Mouse (Mus musculus) hindlimb bud, embryonic 11.5 days (tissue): ENCODE measurements around the gene Lmnb2.

Source experiments
- DNase-seq: peaks from one replicate; pipeline ENCODE4 v3.0.0-alpha.2; 2012; ENCODE audit warnings: low read depth, low spot score; ENCODE audit errors: extremely low spot score

Gene Lmnb2

DNA sequence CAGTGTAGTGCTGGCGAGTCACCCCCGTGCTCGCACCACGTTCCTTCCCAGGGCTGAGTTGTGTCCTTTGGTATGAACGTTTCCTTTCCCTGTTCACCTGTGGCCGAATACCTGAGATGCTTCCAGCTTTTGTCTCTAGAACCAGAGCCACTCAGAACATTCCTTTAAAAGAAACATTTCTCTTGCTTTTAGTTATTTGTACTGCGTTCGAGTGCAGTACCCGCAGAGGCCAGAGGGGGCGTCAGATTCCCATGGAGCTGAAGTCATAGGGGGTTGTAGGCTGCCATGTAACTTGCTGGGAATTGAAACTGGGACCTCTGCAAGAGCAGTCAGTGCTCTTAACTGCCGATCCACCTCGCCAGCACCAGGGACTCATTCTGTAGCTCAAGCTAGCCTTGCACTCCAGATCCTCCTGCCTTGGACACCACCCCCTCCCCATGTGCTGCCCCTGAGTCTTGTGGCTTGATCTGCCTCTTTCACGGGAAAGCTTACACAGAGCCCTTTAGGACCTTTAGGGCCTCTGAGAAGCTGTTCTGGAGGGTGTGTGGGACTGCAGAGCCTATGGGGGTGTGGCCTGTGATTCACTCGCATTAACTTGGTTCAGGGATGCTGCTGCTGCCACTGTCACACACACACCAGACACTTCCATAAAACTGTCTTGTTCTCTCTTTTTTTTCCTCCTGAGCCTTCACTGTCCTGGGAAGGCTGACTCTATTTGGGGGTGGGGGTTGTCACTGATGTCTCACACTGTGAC is 28.8 kb upstream of the Lmnb2 start:
- DNase-seq = no peak

DNA sequence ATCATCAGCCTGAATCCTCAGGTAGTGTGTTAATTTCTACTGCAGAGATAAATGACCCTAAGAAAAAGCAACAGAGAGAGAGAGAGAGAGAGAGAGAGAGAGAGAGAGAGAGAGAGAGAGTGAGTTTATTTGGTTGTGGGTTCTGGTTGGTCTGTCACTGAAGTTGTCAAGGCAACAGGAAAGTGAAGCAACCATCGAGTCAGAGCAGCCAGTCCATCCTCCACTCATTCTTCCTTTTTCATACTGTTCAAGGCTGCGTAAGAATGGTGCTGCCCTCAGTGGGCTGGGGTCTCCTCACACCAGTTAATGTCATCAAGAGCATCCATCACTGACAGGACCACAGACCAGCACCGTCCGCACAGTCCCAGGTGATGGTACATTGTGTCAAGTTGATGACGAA is 26.2 kb upstream of the Lmnb2 start:
- DNase-seq = no peak

DNA sequence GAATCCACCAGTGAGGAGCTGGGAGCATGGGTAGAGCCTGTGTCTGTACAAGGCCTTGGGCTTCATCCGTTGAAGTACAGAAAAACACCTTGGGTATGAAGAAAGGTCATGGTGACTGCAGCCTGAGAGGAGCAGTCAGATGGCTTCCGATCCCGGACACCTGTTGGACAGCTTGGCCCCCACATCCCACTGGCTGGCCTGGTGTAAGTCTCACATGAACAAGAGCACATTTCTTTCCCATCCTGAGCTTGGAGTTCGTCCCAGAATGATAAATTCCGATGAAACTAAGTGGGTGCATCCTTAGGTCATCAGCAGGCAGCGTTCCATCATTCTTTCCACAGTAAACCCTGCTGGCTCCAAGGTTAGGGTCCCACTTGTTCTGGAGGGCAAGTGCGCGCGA is 25.7 kb upstream of the Lmnb2 start:
- DNase-seq = no peak

DNA sequence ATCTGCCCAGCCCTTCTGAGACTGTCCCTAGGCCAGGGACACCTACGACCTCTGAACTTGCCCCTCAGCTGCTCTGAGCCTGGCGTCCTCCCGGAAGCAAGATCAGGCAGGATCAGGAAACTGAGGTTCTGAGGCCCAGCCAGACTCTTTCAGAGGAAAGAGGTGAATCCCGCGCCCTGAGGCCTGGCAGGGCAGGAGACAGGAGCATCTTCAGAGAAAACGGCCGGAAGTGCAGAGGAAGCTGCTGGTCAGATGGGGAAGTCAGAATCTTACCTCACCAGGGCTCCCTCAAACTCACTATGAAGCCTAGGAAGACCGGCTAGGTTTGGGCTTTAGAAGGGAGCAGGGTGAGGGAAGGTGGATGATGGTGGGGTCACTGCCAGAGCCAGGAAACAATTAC is 24.9 kb upstream of the Lmnb2 start:
- DNase-seq = no peak

DNA sequence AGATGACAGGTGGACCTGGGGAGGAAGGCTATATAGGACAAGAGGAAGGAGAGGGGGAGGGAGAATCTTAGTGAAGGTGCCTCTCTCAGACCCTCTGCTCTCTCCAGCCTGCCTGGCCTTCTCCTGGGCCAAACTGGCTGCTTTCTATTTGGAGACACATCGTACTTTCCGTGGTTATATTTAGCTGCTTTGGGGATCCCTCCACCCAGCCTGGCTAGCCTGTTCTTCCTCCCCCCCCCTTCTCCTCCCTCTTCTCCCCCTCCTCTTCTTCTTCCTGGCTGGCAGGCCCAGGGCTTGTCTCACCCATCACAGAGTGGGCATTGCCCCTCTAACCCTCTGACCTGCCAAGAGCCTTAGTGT is 22.9 kb upstream of the Lmnb2 start:
- DNase-seq = no peak

DNA sequence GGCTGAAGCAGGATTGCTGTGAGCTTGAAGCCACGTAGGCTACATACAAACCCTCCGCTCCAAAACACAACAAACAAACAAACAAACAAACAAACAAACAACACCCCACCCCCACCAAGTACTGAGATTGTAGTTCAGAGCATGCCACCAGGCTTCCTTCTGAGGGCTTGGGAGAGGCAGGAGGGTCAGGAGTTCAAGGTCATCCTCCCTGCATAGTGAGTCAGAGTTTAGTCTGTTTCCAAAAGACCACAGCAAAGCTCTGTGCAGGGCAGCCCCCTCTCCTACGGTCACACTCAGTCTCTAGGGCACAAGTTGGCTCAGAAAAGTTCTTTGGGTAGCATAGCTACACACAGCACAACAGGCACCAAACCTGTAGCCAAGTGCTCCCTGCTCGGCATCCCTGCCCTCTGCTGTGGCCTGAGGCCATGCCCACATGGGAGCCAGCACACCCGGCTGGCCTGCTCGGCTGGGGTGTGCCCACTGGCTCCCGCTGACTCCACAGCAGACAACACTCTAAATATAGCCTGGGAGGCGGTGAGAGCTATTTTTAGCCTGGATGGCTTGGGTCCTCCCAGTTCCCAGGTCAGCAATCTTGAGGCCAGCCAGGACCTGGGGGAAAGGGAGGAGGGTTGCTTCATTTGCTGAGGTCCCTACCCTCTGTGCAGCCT is 22.4 kb upstream of the Lmnb2 start:
- DNase-seq = no peak

DNA sequence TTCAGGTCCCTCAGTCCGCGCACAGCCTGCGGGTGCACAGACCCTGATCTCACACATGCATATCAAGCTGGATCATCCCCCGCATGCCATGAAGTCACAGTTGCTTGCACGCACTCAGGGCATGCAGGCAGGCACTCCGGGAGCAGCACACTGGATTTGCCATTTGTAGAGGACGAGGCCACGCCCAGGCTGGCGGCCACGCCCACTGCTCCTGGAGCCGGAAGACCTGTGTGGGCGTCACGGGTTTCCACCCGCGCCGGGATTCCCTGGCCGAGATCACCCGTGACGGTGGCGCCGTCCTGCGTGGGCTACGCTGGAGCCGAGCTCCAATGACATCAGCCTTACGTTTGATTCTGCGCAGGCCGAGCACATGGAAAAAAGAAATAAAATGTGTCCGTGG is 21.6 kb upstream of the Lmnb2 start:
- DNase-seq = no peak

DNA sequence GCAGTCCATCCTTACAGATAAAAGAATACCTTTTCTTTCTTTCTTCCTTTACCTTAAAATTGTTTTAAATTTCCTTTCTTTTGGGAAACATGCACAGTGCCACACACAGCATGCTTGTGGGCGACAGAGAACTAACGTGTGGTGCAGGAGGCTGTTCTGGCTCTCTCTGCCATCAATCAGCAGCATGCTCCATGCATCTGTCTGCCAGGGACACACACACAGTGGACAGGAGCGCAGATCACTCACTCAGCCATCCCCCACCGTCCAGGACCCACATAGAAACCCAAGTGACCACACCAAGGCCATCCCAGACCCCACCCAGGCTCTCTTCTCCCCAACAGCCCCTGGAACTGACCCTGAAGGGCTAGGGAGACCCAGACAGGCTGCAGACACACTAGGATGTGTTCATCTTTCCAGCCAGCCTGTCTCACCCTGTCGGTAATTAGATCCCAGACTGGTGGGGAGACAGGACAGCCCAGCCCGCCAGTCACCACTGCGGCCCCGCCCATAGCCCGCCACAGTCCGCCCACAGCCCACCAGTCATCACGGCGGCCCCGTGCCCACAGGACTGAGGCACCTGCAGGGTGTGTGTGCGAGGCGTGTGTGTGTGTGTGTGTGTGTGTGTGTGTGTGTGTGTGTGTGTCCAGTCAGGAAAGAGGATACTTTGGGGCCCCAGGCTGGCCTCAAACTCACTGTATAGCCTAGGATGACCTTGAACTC is 20.9 kb upstream of the Lmnb2 start:
- DNase-seq = no peak

DNA sequence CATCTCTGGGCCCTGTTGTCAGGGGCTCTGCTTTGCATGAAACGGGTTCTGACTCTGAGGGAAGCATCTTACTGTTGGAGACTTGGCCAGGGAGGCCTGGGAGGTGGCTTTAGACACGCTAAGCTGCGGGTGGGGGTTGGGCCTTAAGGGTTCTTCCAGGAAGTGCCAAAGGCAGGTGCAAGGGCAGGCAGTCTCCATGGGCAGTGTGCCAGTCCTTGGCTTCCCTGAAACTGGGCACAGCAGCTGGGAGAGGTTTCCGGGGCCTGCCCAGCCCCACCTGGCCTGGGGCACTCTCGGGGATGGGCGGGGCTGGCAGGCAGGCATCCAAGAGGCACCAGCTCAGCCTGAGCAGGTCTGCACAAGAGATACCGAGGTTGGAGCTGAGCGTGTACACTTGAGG is 19.6 kb upstream of the Lmnb2 start:
- DNase-seq = no peak

DNA sequence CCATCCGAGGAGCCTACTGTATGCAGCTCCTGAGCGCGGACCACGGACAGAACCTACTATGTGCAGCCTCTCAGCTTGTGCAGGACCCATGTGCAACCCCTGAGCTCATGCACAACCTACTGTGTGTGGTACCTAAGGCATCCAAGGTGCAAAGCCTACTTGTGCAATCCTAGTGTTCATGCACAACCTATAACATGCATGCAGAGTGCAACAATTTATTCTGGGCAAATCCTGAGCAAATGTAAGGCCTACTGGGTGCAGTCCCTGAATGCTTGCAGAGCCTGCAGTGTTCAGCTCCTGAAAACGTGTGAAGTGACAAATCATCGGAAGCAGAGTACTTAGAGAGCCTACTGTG is 18.7 kb upstream of the Lmnb2 start:
- no peak for DNase-seq

DNA sequence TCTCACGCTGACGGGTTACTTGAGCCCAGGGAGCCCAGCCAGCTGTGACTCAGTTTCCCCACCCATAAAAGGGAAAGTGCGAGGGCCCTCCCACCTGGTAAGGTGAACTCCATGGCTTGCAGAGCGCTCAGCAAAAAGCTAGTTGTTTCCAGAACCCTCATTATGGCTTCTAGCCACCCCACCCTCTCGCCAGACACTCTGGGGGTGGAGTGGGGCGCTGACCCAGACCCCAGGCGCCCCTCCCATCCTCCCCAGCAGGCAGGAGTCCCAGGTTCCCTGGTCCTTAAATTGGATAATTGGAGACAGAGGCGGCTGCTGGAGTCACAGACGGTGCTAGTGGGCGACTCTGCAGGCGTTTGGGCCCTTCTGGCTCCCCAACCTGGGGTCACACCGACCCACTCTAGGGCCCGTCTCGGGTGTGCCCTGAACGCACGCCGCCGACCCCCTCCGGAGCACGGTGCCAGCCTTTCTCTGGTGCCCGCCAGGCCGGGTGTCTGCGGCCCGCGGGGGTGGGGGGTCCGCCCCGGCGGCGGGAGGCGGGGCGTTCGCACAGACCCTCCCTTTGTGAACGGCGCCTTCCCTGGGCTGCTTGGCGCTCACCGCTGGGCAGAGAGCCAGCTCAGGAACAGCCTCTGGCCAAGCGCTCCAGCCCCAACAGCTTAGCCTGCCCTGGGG is 18.2 kb upstream of the Lmnb2 start:
- no peak for DNase-seq

DNA sequence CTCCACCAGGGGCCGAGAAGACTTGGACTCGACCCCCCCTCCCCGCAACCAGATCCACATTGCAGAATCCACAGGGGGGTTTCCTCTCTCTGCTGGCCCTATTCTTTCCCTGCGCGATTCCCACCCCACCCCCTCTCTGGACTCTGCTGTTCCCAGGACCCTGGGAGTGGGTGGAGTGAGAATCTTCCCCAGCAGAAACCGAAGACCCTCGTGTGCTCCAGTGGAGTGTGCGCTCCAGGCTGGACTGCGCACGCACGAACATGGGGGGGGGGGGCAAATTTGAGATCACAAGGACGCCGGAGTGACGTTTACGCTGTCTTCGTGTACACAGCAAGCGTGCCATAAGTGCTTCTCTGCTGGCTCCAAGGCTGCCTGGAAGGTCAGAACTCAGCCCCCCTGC is 17.7 kb upstream of the Lmnb2 start:
- no peak for DNase-seq

DNA sequence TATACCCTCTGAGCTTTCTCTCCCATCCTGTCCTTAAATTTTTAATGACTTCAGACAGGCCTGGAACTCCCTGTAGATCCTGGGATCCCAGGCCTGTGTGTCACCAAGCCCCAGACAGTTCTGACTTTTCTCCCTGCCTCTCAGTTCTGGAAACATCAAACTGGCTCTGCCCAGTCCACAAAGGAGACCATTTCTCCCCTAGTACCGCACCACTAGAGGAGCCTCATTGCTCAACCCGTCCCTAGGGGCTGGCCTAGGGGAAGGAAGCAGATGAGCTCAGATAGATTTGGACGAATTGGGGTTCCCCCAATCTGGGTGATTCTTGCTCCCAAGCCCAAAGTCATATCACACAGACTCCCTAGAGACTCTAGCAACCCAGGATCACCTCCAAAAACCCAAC is 17.2 kb upstream of the Lmnb2 start:
- no peak for DNase-seq

DNA sequence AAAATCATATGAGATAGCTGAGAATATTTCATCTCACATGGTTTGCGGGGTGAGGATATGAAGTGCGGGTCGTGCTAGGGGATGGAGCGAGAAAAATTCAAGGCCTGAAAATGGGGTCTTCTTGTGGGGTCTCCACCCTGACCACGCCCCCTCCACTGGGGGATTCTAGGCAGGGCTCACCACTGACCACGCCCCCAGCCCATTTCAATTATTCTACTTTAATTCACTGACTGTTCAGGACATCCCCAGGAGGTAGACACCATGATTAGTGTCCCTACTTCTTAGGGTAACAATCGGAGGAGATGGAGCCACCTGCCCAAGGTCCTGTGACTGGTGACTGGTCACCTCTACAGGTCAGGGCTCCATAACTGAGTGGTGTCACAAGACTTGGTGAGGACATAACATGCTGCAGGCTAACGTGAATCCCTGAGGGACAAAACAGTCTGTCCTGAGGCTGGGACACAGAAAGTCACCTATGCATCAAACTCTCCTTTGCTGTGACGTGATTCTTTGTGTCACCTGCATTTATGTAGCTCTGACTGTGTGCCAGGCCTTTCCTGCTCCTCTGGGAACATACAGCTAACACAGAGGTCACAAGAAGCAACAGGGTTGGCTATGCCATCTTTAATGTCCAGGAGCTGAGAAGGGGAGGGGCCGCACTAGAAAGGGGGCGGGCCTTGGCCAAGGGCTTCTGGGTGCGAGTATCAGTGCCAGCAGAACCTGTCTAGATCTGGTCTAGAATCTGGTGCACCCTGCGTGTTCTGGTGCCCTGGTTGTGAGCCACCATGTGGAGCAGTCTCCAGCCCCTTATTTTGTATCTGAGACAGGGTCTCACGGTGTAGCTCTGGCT is 16.3 kb upstream of the Lmnb2 start:
- no peak for DNase-seq

DNA sequence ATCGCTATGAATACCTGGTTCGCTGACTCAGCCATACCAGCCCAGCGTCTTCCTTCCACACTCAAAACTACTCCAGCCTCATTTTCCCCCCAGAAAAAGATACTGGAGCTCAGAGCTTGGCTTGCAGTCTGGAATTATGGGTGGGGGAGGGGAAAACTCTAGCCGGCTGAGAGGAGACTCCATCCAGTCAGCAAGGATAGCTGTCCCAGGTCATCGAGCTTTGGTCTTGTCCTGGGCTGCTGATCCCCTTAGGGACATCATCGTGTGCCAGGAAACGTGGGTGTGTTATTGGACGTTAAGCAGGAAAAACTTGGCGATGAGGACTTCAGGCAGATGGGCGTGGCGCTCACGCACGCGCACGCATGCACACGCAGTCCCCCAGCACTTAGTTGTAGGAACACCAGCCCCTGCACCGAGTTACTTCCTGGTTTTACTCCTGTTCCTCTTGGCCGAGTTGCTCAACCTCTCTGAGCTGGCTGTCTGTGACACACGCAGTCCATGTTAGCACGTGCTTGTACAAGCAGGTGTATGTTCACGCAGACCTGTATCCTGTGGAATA is 15.5 kb upstream of the Lmnb2 start:
- no peak for DNase-seq

DNA sequence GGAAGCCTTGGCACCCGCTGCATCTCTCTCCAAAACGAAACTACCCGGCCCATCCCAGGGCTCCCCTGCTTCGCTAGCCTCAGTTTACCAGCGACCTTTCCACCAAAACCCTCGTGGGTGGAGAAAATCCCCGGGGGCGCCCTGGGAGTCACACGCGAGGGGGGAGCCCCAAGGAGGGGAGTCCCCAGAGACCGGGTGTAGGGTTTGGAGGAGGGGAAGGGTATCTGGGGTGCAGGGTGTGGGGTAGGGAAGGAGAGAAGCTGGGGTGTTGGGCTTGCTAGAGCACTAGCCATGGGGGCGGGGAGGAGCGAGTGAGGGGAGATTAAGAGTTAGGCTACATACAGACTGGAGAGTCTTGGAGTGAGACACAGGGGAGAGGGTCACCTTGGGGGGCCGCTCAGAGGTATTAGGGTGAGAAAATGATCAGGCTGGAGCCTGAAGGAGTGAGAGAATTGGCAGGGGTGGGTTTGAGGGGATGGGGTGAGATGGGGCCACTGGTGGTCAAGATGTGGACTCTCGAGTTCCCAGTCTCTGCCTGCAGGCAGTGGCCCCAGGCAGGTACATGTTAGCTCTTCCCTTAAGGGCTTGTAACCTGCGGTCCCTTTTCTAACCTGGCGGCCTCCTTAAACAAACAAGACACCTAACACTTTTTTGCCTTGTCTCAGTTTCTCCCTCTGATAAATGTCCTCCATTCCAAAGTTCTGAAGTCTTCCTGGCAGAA is 14.8 kb upstream of the Lmnb2 start:
- no peak for DNase-seq

DNA sequence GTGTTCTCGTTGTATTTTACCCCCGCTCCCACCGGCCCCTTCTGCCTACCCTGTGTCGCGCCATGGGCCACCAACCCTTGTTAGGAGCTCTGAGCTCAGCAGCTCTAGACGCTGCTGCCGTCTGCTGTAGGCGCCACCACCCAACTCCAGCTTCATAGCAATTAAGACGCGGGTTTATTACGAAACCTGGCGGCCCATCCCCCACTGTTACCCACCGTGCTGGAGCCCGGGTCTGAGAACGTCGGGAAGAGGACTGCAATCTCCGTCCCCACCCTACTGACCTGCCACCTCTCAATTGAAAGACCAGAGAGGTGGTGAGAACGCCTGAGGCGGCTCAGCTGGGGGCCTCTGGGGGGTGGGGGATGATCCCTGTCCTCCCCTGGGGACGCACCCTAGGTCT is 14.2 kb upstream of the Lmnb2 start:
- DNase-seq = no peak

DNA sequence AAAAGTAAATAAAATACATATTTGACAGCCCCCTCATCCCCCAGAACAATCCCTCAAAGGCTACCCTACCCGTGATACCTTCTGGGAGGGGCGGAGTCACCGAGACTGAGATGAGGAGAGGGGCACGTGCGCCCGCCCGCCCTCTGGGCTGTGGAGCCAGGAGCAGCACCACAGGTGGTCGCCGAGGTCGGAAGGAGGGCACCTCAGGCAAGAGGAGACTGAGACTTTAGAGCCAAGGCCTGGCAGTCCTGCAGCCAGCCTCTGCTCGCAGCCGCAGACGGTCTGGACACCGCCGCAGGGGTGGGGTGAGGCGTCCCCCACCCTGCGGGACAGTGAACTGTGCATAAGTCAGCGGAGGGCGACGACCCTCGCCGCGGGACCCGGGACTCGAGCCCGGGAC is 13.7 kb upstream of the Lmnb2 start:
- DNase-seq = no peak

DNA sequence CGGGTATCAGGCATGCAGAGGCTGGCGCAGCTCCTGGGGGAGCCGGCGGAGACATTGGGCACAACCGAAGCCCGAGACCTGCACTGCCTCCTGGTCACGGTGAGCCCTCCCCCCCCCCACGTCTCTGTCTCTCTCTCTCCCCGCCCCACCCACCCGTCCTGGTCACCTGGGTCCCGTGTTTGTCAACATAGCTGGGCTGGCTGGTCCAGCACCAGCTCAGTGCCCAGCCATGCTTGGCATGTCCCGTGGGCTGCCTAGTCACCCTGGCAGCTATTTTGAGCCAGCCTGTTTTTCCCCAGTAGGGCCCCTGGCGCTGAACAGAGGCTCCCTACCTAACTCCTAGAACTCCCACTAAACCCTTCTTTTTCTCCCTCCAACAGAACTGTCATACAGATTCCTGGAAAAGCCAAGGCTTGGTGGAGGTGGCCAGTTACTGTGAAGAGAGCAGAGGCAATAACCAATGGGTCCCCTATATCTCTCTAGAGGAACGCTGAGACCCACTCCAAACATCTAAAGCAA is 13.2 kb upstream of the Lmnb2 start:
- DNase-seq = no peak
